Mouse (Mus musculus): Measurements from ENCODE around the gene Pkd1. TPM values are rescaled to one million over a fixed set of nuclear protein-coding genes. Genes with fewer than 3 reads are reported as not detected.

Gene Pkd1
- total and polyA plus RNA-seq, 3 experiments: 35.6 to 48.5 (median 36.2) TPM

DNA sequence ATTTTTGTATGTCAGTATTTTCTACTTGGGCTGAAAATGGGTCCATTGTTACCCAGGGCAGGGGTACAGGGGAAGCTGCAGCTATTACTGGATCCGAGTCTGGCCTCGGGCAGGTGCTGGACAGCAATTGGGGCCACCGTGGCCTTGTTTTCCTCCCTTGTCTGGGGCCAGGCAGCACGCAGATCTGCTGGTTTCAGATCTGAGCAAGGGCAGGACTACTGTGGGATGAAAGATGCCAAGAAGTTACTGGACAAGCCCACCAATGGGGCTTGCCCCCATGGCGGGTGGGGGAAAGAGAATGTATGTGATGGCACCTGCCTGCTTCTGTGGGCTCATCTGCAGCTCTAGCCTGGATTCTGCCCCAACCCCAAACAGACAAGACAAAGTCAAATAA lies 46.4 kb downstream of the Pkd1 start:
- Histone ChIP-seq H3K4me3 (no peak overlapping the region), H3K4me1 (ENCODE audit: control insufficient read depth, insufficient read depth, low read length) (no peaks in the 10 kb centered on the region), H3K27me3 (ENCODE audit: control insufficient read depth, insufficient read depth, low read length) (no peaks in the 10 kb centered on the region), H3K36me3 (ENCODE audit: control insufficient read depth, insufficient read depth, low read length) (no peaks in the 10 kb centered on the region), H3K79me2 (replicated peaks; ENCODE audit: control insufficient read depth, insufficient read depth, low read length) (no peaks in the 10 kb centered on the region), H3K9ac (ENCODE audit: low read depth, low read length) (no peak overlapping the region), H3K27ac (no peak overlapping the region)
- intact Hi-C loops (cut with DNase I): loop anchor here (5.0 kb wide), 1 partner anchor 56 kb away; the partner anchor contains the start of gene Slc9a3r2
- no peak for TF ChIP-seq EP300 (IDR thresholded peaks at IDR 0.05; ENCODE audit: insufficient read depth, low read depth, low read length)
- no peak for TF ChIP-seq POLR2A (IDR thresholded peaks at IDR 0.05; ENCODE audit: insufficient read depth, low read depth, low read length)
- TF ChIP-seq CTCF (IDR thresholded peaks at IDR 0.05): no peak
- DNase-seq: no peak
- 74% methylated on average over 5 of the region's 5 CpGs for WGBS

DNA sequence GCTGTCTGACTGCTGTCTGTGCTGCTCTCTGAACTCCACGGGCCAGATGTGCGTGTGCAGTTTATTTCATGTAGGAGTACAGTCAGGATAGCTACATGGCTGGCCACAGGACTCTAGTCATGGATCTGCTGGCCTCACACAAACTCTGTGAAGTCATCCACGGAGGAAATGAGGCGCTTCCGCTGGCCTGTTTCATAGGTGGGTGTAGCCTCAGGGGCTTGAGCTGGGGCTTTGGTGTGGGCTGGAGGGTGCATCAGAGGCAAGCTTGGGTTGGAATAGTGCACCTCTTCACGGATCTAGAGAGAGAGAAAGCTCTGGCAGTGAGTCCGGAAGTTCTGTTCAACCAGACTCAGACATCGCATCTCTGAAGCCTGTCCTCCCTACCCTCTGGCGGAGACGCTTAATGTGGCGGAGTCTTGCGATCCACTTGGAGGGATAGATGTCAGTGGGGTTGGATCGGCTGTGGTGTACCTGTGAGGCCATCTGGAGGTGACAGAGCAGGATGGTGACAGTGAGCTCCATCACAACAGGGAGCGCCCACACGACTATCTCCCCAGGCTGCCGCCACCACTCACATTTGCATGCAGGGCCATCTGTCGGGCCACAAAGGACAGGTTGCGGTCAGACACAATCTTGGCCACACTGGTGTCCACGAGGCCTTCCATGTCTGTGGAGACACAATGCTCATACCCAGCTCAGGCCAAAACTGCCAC lies 47.0 kb downstream of the Pkd1 start:
- DNase-seq: no peak
- Histone ChIP-seq H3K4me3 (no peak overlapping the region), H3K27ac (no peak overlapping the region), H3K79me2 (replicated peaks; ENCODE audit: control insufficient read depth, insufficient read depth, low read length) (no peaks in the 10 kb centered on the region), H3K9ac (ENCODE audit: low read depth, low read length) (no peak overlapping the region), H3K36me3 (ENCODE audit: control insufficient read depth, insufficient read depth, low read length) (no peaks in the 10 kb centered on the region), H3K4me1 (ENCODE audit: control insufficient read depth, insufficient read depth, low read length) (no peaks in the 10 kb centered on the region), H3K27me3 (ENCODE audit: control insufficient read depth, insufficient read depth, low read length) (no peaks in the 10 kb centered on the region)
- TF ChIP-seq CTCF (IDR thresholded peaks at IDR 0.05) (no peak), EP300 (IDR thresholded peaks at IDR 0.05; ENCODE audit: insufficient read depth, low read depth, low read length) (no peak), POLR2A (IDR thresholded peaks at IDR 0.05; ENCODE audit: insufficient read depth, low read depth, low read length) (no peak)
- 82% methylated on average over 19 of the region's 19 CpGs for WGBS
- intact Hi-C loops (cut with DNase I): loop anchor here (5.0 kb wide), 1 partner anchor 56 kb away; the partner anchor contains the start of gene Slc9a3r2

GRCm38 (mm10) chr17:24597989-24598388 lies 48.4 kb downstream of the Pkd1 start:
- Histone ChIP-seq H3K4me1 (ENCODE audit: control insufficient read depth, insufficient read depth, low read length) (no peaks in the 10 kb centered on the region), H3K4me3 (no peak overlapping the region), H3K27ac (no peak overlapping the region), H3K9ac (ENCODE audit: low read depth, low read length) (no peak overlapping the region), H3K79me2 (replicated peaks; ENCODE audit: control insufficient read depth, insufficient read depth, low read length) (no peaks in the 10 kb centered on the region), H3K27me3 (ENCODE audit: control insufficient read depth, insufficient read depth, low read length) (no peaks in the 10 kb centered on the region), H3K36me3 (ENCODE audit: control insufficient read depth, insufficient read depth, low read length) (no peaks in the 10 kb centered on the region)
- intact Hi-C loops (cut with DNase I): loop anchor here (5.0 kb wide), 1 partner anchor 54 kb away; the partner anchor contains the start of gene Slc9a3r2
- 0 out of 2 replicates have a peak, but pooled peaks have one; percentile 15 for TF ChIP-seq POLR2A (IDR thresholded peaks at IDR 0.05; ENCODE audit: insufficient read depth, low read depth, low read length)
- TF ChIP-seq EP300 (IDR thresholded peaks at IDR 0.05; ENCODE audit: insufficient read depth, low read depth, low read length): no peak
- no peak for DNase-seq
- WGBS: 93% methylated on average over 3 of the region's 3 CpGs

DNA sequence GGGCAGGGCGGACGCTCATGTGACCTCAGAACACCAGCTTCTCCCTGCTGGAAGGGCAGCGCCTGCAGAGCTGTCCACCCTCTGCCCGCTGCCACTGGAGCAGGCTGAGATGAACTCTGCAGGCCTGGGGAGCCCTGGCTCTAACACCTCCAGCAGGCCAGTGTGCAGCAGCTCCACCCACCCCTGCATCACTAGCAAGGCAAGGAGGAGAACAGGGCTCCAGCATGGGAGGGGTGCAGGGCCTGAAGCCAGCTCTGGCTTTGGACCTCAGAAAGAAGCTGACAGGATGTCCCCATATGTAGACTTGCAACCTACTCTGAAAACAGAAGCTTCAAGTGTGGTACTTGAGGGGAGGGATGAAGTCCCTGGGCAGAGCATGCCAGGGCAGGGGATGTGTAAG lies 50.9 kb downstream of the Pkd1 start:
- DNase-seq: no peak
- H3K79me2 ChIP-seq (replicated peaks; ENCODE audit: control insufficient read depth, insufficient read depth, low read length): no peaks in the 10 kb centered on the region
- 88% methylated on average over 4 of the region's 4 CpGs for WGBS
- TF ChIP-seq EP300 (IDR thresholded peaks at IDR 0.05; ENCODE audit: insufficient read depth, low read depth, low read length) (no peak), POLR2A (IDR thresholded peaks at IDR 0.05; ENCODE audit: insufficient read depth, low read depth, low read length) (no peak), CTCF (IDR thresholded peaks at IDR 0.05) (no peak)
- H3K27me3 ChIP-seq (ENCODE audit: control insufficient read depth, insufficient read depth, low read length): no peaks in the 10 kb centered on the region
- intact Hi-C loops (cut with DNase I): no loop called here
- no peak overlapping the region for H3K4me3 ChIP-seq
- no peaks in the 10 kb centered on the region for H3K36me3 ChIP-seq (ENCODE audit: control insufficient read depth, insufficient read depth, low read length)
- no peak overlapping the region for H3K9ac ChIP-seq (ENCODE audit: low read depth, low read length)
- no peak overlapping the region for H3K27ac ChIP-seq
- H3K4me1 ChIP-seq (ENCODE audit: control insufficient read depth, insufficient read depth, low read length): no peaks in the 10 kb centered on the region

- Histone ChIP-seq H3K79me2 (replicated peaks; ENCODE audit: control insufficient read depth, insufficient read depth, low read length) (no peaks in the 10 kb centered on the region), H3K36me3 (ENCODE audit: control insufficient read depth, insufficient read depth, low read length) (no peaks in the 10 kb centered on the region), H3K27me3 (ENCODE audit: control insufficient read depth, insufficient read depth, low read length) (no peaks in the 10 kb centered on the region), H3K4me3 (no peak overlapping the region), H3K9ac (ENCODE audit: low read depth, low read length) (no peak overlapping the region), H3K4me1 (ENCODE audit: control insufficient read depth, insufficient read depth, low read length) (no peaks in the 10 kb centered on the region), H3K27ac (no peak overlapping the region)
- intact Hi-C loops (cut with DNase I): no loop called here
- TF ChIP-seq CTCF (IDR thresholded peaks at IDR 0.05) (no peak), EP300 (IDR thresholded peaks at IDR 0.05; ENCODE audit: insufficient read depth, low read depth, low read length) (no peak), POLR2A (IDR thresholded peaks at IDR 0.05; ENCODE audit: insufficient read depth, low read depth, low read length) (no peak)
- no peak for DNase-seq
- WGBS: 89% methylated on average over 8 of the region's 8 CpGs
Observed at GRCm38 (mm10) chr17:24603961-24604360, 54.3 kb downstream of the Pkd1 start.

DNA sequence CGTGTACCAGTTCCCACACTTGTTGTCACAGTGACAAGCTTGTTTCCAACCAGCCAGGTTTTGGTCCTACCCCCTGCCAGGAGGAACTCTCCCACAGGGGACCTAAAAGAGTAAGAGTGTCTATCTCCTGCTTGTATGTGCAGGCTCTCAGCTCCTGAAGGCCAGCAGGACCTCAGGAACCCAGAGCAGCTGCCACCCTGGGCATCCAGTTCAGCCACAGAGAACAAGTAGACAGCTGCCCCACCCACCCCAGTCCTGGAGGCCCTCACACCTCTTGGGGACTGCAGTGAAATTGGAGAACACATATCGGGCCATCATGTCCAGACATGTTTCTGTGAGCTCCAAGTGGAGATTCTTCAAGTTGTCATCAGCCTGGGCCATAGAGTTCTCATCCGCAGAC lies 54.9 kb downstream of the Pkd1 start:
- intact Hi-C loops (cut with DNase I): no loop called here
- no peaks in the 10 kb centered on the region for H3K79me2 ChIP-seq (replicated peaks; ENCODE audit: control insufficient read depth, insufficient read depth, low read length)
- no peak overlapping the region for H3K27ac ChIP-seq
- H3K4me3 ChIP-seq: no peak overlapping the region
- no peaks in the 10 kb centered on the region for H3K4me1 ChIP-seq (ENCODE audit: control insufficient read depth, insufficient read depth, low read length)
- TF ChIP-seq EP300 (IDR thresholded peaks at IDR 0.05; ENCODE audit: insufficient read depth, low read depth, low read length) (no peak), CTCF (IDR thresholded peaks at IDR 0.05) (no peak), POLR2A (IDR thresholded peaks at IDR 0.05; ENCODE audit: insufficient read depth, low read depth, low read length) (no peak)
- no peaks in the 10 kb centered on the region for H3K27me3 ChIP-seq (ENCODE audit: control insufficient read depth, insufficient read depth, low read length)
- WGBS: 81% methylated on average over 3 of the region's 3 CpGs
- DNase-seq: no peak
- H3K36me3 ChIP-seq (ENCODE audit: control insufficient read depth, insufficient read depth, low read length): no peaks in the 10 kb centered on the region
- H3K9ac ChIP-seq (ENCODE audit: low read depth, low read length): no peak overlapping the region
